Mouse (Mus musculus) left cerebral cortex, postnatal 10 days (tissue): ENCODE results near the gene Cdc42ep2. TPM values are rescaled to one million over a fixed set of nuclear protein-coding genes. Genes with fewer than 3 reads are reported as not detected.
"Not testable (repeated sequence)": the region's sequence is repeated elsewhere in the genome, so short reads cannot be mapped to it uniquely, and the experiment has no call there.

Source experiments
- DNase-seq, 2 experiments: peaks; one replicate each; pipeline ENCODE4 v3.0.0; 2021 to 2022; ENCODE audit warnings: low spot score in 2 of 2, mixed read lengths in 1 of 2; ENCODE audit errors: extremely low spot score in 1 of 2
- intact Hi-C: fragments of 180-260 bp; cut with DNase I; formaldehyde crosslinking; loops from one replicate; pipeline ENCODE4 v1.15.1; 2025
- total RNA-seq, 2 experiments: library from RNA; stranded (reverse); gene quantifications; 2 replicates each; pipeline ENCODE4 v1.2.3; 2021

Gene Cdc42ep2
- total RNA-seq, 2 experiments from 2014 or later, result 8.3 to 9.8 TPM

DNA sequence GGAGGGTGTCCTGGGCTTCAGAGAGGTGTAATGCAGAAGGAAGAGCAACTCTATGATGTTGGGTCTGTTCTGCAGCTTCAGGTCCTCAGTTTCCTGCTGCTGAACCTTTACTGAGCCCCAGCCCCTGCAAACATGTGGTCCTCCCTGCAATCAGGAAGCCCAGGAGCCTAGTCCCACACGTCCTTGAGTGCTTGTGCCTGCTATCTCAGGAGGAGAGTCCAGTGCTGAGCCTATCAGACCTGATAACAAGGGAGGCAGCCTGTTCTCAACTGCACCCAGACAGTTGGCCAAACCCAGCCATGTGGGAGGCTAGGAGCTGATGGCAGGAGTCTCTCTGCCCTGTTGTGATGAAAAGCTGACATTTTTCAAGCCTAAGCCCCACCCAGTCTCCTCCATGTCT is 40.7 kb downstream of the Cdc42ep2 start:
- no peak for DNase-seq
- intact Hi-C loops, result no loop called here

DNA sequence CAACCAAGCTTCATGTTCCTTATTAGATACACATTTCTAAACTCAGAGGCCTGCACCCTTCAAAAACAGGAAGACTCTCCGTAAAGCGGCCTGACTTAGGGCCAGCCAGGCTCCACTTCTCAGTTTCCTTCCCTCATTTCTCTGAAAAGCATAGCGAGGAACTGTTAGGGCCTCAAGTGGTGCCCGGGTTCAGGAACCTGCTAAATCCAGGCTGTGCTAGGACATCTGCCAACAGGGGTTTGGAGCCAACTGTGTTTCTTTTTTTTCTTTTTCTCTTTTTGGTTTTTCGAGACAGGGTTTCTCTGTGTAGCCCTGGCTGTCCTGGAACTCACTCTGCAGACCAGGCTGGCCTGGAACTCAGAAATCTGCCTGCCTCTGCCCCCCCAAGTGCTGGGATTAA is 42.5 kb downstream of the Cdc42ep2 start:
- DNase-seq, intact Hi-C loops: not testable (repeated sequence)

DNA sequence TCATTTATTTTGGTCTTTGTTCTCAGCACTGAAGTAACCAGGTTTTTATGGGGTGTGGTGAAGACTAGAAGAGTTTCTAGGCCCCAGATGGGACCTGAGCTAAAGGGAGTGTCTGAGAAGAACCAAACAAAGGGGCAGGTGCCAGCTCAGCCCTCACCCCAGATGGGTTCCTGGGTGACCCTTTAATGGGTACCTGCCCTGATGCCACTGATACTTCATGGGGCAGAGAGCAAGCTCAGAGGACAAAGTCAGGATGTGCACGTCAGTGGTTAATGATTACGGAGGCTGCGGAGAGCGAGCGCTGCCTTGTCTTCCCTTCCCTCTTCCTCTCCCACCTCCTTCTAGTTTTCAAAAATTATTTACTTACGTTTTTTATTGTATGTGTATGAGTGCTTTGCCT is 43.5 kb downstream of the Cdc42ep2 start:
- no peak for DNase-seq
- intact Hi-C loops, result no loop called here

DNA sequence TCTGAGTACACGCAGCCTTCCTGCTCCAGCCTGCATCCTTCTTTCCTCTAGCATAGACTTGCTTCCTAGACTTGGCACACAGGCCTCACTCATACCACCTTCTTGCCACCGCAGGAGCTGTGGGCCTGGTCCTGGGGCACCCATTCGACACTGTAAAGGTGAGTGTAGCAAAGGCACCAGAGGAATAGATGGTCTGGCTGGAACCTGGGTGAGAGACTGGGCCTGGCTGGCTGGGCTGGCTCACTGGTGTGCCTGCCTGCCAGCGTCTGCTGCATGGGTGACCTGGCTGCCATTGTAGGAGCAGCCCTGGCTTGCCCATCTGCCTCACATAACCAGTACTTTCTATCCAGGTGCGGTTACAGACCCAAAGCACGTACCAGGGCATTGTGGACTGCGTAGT is 44.9 kb downstream of the Cdc42ep2 start:
- no peak for DNase-seq
- intact Hi-C loops, result loop anchor here (2.0 kb wide), 1 partner anchor 93 kb away; no protein-coding TSS in a partner anchor

DNA sequence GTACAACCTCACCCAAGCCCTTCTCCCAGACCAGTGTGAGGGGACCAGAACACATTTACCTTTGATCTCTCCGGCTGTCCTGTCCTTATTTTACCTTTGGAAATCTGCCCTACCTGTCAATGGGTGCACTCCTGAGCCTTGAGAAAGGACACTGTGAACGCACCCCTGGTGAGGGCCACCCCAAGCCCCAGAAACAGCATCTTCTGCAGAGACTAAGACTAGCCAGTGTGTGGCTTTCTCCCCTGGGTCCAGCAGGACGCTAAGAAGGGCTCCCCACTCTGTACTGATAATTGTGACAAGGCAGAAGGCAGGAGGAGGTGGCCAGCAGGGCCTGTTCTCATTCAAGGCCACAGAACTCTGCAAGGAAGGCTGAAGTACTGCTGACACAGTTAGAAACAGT is 45.7 kb downstream of the Cdc42ep2 start:
- intact Hi-C loops, result loop anchor here (2.0 kb wide), 1 partner anchor 92 kb away; no protein-coding TSS in a partner anchor
- no peak for DNase-seq

DNA sequence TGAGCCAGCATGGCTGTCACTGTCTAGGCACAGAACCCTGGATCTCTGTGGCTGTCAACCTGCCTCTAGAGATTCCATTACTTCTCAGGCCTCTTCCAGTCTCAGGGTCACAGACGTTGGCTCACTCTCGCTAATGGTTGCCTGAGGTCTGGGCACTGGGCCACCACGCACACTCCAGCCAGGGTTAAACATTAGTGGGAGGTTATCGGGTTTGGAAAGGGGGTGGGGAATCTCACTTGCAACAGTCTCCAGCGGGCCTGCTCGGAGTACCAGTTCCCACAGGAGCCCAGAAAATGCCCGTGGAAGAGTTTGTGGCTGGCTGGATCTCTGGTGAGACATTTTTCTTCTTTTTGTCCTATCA is 46.3 kb downstream of the Cdc42ep2 start:
- intact Hi-C loops, result loop anchor here (2.0 kb wide), 1 partner anchor 92 kb away; no protein-coding TSS in a partner anchor
- DNase-seq, result no peak

DNA sequence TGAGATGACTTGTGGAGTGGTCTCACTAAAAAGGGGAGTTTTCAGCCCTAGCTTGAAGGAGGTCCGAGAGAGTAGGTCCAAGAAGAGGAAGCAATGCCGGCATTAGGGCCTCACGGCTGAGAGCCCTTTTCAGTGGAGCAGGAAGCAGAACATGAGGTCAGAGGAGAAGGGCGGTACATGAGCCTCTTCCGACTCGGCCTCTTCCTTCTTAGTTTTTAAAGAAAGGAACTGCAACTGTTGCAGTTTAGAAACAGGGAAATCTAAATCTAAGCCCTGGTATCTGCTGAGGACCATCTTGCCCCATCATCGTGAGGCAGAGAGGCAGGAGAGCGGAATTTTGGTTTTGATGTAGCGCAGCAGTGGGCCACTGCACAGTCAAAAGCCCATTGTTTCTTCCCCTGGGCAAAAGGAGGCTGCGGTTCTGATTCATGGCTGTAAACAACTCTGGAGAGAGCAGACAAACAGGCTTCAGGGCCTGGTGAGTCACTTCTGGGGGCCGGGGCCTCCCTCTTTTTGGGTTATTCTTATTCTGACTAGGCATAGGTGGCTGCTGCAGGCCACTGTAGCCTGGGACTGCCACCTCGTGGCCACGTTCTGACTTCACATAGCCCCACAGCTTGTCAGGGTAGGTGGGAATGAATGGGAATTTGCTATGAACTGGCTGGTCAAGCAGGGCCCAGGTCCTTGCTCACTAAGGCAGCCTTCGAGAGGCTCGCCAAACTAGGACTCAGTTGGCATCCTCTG is 46.8 kb downstream of the Cdc42ep2 start, which contains the start of gene Slc25a45:
Gene Slc25a45, plus strand, starts transcription at position 191 of the 744 bp plus-strand sequence.
- peak; percentile 64 to 85 for DNase-seq

DNA sequence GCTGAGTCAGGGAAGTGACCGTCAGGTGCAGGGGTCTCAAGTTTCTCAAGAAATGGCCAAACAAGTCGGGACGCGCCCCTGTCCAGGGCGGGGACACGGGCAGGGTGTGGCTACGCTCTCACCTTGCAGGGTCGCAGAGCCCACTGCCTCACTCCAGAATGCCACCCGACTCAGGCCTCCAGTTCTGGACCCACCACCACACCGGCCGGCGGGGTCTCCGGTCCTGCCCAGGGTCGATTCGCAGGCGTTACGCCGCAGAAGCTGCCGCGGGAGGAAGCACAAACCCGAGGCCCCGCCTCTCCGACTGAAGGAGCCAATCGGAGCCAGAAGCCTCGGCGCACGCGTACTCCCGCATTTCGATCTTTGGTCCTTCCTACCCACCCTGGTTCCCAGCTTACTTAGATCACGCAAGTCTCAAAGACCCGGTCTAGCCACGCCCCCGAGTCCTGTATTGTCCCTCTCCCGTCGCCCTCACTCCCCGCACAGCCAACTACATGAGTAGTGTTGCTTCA is 49.6 kb downstream of the Cdc42ep2 start, which contains the start of gene Frmd8:
Gene Frmd8, minus strand, starts transcription at position 306 of the 512 bp plus-strand sequence.
- DNase-seq, result peak; percentile 93 to 97
- intact Hi-C loops, result no loop called here

More for the DNA sequence above, 46.8 kb downstream of the Cdc42ep2 start, which contains the start of gene Slc25a45:
- intact Hi-C loops, result loop anchor here (2.0 kb wide), 1 partner anchor 91 kb away; no protein-coding TSS in a partner anchor

DNA sequence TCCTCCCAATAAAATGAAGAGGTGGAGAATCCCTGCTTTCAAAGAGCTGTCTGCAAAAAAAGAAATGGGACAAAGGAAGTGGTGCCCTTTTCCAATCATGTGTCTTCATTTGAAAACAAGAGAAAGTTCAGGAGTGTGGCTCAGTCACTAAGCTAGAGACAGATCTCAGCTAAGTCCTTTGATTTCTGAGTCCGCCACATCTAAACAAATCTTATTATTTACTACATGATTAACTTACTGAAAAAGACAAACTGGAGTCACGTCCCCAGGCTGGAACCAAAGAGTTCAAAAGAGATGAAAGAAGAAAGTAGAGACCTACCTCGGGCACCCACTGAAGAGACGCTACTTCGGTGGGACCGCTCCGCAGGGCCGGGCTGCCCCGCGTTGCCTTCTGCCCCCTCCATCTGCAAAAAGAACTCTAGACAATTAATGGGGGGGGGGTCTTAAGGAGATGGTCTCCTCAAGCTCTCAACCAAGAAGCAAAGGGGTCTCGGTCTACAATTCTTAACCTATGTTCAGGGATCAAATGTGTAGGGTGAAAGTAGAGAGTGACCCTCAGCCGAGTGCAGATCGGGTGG is 50.1 kb downstream of the Cdc42ep2 start:
- intact Hi-C loops, result no loop called here
- DNase-seq, result no peak

DNA sequence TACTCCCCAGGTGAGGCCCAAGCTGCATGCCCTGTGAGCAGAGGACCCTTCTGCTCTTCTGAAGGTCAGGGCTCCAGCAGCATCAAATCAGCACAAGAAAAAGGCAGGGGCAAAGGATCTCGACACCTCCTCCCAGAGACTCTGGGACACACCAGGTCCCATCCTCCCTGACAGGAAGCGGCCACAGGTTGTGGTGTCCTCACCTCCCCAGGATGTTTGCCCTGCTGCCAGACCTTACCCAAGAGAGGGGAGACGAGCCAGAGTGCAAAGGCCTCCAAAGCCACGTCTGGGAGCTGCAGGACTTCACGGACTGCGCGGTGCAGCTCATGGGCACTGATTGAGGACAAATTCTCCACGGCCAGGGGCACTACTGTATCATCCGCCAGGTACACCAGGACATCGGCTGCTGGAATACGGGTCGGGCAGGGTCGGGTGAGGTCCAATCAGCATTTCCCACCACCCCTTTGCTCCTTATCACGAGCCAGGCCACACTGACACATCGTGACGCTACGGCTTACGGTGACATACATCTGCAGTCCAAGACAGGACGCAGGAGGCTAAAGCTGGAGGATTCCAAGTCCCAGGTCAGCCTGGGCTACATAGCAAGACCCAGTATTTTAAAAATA is 51.6 kb downstream of the Cdc42ep2 start:
- intact Hi-C loops, result no loop called here
- DNase-seq, result no peak

DNA sequence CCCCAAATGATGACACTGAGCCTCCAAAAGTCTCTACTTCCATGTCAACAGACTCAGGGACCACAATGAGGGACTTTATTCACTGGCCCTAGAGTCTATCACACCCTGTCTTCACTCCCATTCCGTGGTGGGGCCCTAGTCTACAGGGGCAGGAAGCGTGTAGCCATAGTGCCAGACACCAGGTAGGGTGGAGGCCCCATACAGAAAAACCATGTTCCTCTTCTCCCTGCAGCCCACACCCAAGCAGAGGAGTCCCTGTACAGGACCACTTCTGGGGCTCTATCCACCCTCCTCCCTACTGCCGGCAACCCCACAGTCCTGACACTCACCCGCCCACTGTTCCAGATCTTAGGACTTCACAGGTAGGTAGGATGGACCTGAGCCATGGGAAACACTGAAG is 52.1 kb downstream of the Cdc42ep2 start:
- intact Hi-C loops, result no loop called here
- DNase-seq, result no peak

DNA sequence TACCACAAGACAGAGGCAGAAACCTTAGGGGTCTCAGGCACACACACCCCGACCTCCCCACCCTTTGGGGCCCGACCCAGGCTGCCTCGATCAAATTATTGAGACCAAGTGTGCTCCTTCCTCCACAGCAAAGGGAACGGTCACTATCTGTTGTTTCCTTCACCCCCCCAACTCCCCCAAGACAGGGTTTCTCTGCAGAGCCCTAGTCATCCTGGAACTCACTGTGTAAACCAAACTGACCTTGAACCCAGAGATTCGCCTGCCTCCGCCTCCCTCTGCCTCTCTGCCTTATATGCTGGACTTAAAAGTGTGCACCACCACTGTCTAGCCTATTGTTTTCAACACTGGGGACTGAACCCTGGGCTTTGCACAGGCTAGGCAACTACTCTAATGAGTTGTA is 52.9 kb downstream of the Cdc42ep2 start:
- DNase-seq, result no peak
- intact Hi-C loops, result no loop called here

DNA sequence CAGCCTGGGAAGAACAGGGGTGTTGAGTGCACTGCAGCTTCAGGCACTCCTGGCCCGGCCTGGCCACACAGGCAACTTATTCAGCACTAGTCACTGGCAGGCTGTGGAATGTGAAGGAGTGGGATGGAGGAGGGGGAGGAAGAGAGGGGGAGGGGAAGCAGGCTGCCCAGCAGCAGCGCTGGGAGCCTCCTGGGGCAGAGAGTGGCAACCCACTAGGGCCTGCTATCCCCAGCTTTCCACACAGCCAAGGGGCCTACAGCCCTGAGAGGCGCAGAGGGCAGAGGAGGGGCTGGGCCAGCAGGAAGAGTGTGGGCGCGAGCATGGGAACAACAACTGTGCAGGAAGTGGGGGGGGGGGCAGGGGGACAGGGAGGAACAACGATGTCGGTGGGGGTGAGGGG is 53.3 kb downstream of the Cdc42ep2 start:
- DNase-seq, result peak in 1 of 2 experiments; percentile 68
- intact Hi-C loops, result no loop called here

DNA sequence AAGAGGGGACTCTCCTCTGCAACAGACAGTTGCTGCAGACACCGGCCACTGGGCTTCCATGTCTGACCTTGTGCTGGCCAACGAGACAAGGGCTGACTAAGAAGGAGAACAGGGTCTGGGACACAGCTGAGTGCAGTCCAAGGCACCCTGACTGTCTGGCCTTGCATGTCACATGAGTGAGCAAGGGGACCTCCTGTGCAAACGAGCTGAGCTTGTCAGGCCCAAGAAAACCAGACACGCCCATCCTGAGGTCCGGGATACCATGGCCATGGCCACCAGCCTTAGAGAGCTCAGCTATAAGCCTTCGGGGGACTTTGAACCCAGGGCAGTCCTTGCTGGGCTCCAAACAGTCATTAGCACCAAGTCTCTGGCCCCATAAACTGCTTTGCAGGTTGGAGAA is 56.5 kb downstream of the Cdc42ep2 start:
- DNase-seq, result no peak
- intact Hi-C loops, result no loop called here

Other genes starting within 250 kb of the Cdc42ep2 start
- 10 to 100 TPM; 11.9 to 14.3 TPM for gene Map3k11, start 236.1 kb downstream of the Cdc42ep2 start, total RNA-seq
- gene Pcnx3, start 235.9 kb downstream of the Cdc42ep2 start, total RNA-seq, result 10 to 100 TPM; 69.0 to 82.7 TPM
- gene Kcnk7, start 220.4 kb downstream of the Cdc42ep2 start, total RNA-seq, result not detected
- gene Ehbp1l1, start 198.5 kb downstream of the Cdc42ep2 start, total RNA-seq, result 10 to 100 TPM; 50.4 to 52.0 TPM
- gene Fam89b, start 195.2 kb downstream of the Cdc42ep2 start, total RNA-seq, result 10 to 100 TPM; 46.6 to 47.6 TPM
- 10 to 100 TPM; 19.9 to 21.4 TPM for gene Ltbp3, start 183.9 kb downstream of the Cdc42ep2 start, total RNA-seq
- 10 to 100 TPM; 79.4 to 82.8 TPM for gene Scyl1, start 153.4 kb downstream of the Cdc42ep2 start, total RNA-seq
- 10 to 100 TPM; 10.7 to 12.4 TPM for gene Frmd8, start 49.5 kb downstream of the Cdc42ep2 start, total RNA-seq
- gene Slc25a45, start 47.0 kb downstream of the Cdc42ep2 start, total RNA-seq, result 1 to 10 TPM; 3.4 to 3.8 TPM
- 1 to 10 TPM; 6.5 to 8.1 TPM for gene Tigd3, start 30.7 kb downstream of the Cdc42ep2 start, total RNA-seq
- 10 to 100 TPM; 76.8 to 80.7 TPM for gene Dpf2, start 11.8 kb downstream of the Cdc42ep2 start, total RNA-seq
- 10 to 100 TPM in 1 of 2 experiments, 1 to 10 TPM in 1; 8.0 to 10.7 TPM for gene Pola2, start 39.4 kb upstream of the Cdc42ep2 start, total RNA-seq
- gene Slc22a20, start 61.3 kb upstream of the Cdc42ep2 start, total RNA-seq, result not detected
- gene Capn1, start 91.1 kb upstream of the Cdc42ep2 start, total RNA-seq, result 10 to 100 TPM; 18.2 to 19.3 TPM
- 10 to 100 TPM; 39.3 to 40.2 TPM for gene Syvn1, start 121.8 kb upstream of the Cdc42ep2 start, total RNA-seq
- 10 to 100 TPM; 43.3 to 45.3 TPM for gene Mrpl49, start 133.0 kb upstream of the Cdc42ep2 start, total RNA-seq
- 100 to 1,000 TPM; 698 to 713 TPM for gene Fau, start 133.0 kb upstream of the Cdc42ep2 start, total RNA-seq
- 10 to 100 TPM; 37.0 to 41.3 TPM for gene Znhit2, start 136.4 kb upstream of the Cdc42ep2 start, total RNA-seq
- gene Tm7sf2, start 143.6 kb upstream of the Cdc42ep2 start, total RNA-seq, result 10 to 100 TPM; 61.5 to 63.8 TPM
- 10 to 100 TPM; 90.8 to 94.8 TPM for gene Vps51, start 152.4 kb upstream of the Cdc42ep2 start, total RNA-seq
- gene Tmem262, start 155.2 kb upstream of the Cdc42ep2 start, total RNA-seq, result not detected
- gene Gm28374, start 157.4 kb upstream of the Cdc42ep2 start, total RNA-seq, result not detected
- gene Zfpl1, start 160.1 kb upstream of the Cdc42ep2 start, total RNA-seq, result 10 to 100 TPM; 36.3 to 37.9 TPM
- gene Cdca5, start 160.2 kb upstream of the Cdc42ep2 start, total RNA-seq, result under 1 TPM; 0.90 to 0.95 TPM
- gene AC131692.1, start 169.6 kb upstream of the Cdc42ep2 start, total RNA-seq, result not detected
- under 1 TPM; 0.13 to 0.18 TPM for gene Naaladl1, start 181.0 kb upstream of the Cdc42ep2 start, total RNA-seq
- gene Sac3d1, start 193.8 kb upstream of the Cdc42ep2 start, total RNA-seq, result 10 to 100 TPM; 23.0 to 24.7 TPM
- 10 to 100 TPM; 39.1 to 41.3 TPM for gene Snx15, start 203.5 kb upstream of the Cdc42ep2 start, total RNA-seq
- gene Batf2, start 216.2 kb upstream of the Cdc42ep2 start, total RNA-seq, result under 1 TPM in 1 of 2 experiments, not detected in 1; 0.43 TPM
- gene Arl2, start 216.7 kb upstream of the Cdc42ep2 start, total RNA-seq, result 10 to 100 TPM; 58.2 to 59.9 TPM